Mouse (Mus musculus) erythroblast, embryonic 14.5 days (primary cell): ENCODE measurements around the gene Prdm11. TPM values are rescaled to one million over a fixed set of nuclear protein-coding genes. Genes with fewer than 3 reads are reported as not detected.
A peak's percentile ranks its signal among the peaks of the same experiment; 100 is the strongest.

Experiments
- H3K27me3 ChIP-seq: 2 replicates; pipeline ENCODE4 v1.6.1; 2012; ENCODE audit warnings: inconsistent platforms; ENCODE audit not compliant: control insufficient read depth
- H3K36me3 ChIP-seq: 2 replicates; pipeline ENCODE4 v1.6.1; 2012; ENCODE audit warnings: mild to moderate bottlenecking, inconsistent platforms; ENCODE audit not compliant: control insufficient read depth
- H3K4me1 ChIP-seq: 2 replicates; pipeline ENCODE4 v1.6.1; 2012; ENCODE audit warnings: inconsistent platforms; ENCODE audit not compliant: control insufficient read depth
- H3K4me3 ChIP-seq: replicated peaks from 2 replicates; pipeline ENCODE3; 2012; ENCODE audit warnings: moderate library complexity, mild to moderate bottlenecking, inconsistent platforms
- H3K9me3 ChIP-seq: 2 replicates; pipeline ENCODE4 v1.6.1; 2012; ENCODE audit warnings: low read length, inconsistent platforms, mixed read lengths; ENCODE audit not compliant: control insufficient read depth
- GATA1 ChIP-seq: IDR thresholded peaks from 2 replicates; pipeline ENCODE4 v1.6.1; 2012; ENCODE audit warnings: low read length, inconsistent platforms, mixed read lengths
- TAL1 ChIP-seq: IDR thresholded peaks from 3 replicates; pipeline ENCODE4 v1.6.1; 2012; ENCODE audit warnings: low read length, inconsistent platforms, mixed read lengths
- polyA plus RNA-seq: library from polyadenylated mRNA; stranded (reverse); fragments of >175 nt; gene quantifications from 2 replicates; pipeline ENCODE4 v1.2.3, GENCODE M21; 2012

The Prdm11 gene
- polyA plus RNA-seq, 1 experiment: 0.58 TPM

DNA sequence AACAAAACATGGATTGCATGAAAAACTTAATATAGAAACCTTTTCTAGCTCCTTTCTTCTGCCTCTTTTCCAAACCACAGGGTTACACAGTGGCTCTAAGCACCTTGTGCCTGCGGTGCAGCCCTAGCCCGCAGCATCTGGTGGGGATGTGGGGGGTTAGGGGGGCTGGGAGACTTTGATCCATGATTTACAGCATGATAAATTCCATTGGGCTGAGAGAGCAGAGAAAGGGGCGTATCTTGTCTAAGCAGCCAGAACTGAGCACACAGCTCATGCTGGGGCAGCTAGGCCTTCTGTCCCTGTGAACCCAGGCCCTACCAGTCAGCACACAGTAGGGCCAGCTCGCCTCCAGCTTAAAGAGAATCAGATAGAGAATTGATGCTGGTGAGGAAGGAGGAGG is 40.9 kb downstream of the Prdm11 start:
- no peak for TF ChIP-seq GATA1
- TF ChIP-seq TAL1: no peak
- Histone ChIP-seq H3K4me1 (peaks cover 35% of the 10 kb centered on the region), H3K36me3 (peaks cover 24% of the 10 kb centered on the region), H3K27me3 (no peaks in the 10 kb centered on the region), H3K4me3 (no peak overlapping the region), H3K9me3 (no peaks in the 10 kb centered on the region)

DNA sequence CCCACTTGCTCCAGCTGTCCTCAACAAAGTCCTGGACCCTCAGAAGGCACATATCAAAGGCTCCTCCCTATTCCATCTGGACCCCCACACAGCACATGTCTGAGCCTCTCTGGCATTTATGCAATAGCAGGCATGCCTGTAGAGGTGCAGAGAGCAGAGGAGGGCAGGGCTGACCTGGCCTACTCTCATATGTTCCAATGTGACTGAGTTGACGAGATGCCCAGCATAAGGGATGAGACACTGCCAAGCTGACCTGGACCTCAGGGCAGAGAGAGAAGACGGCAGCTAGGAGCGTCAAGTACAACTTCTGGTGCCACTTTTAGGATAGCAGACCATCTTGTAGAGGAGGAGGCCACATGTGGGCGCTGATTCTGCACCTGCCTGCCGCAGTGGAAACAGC is 54.0 kb downstream of the Prdm11 start:
- Histone ChIP-seq H3K4me1 (peaks cover 25% of the 10 kb centered on the region), H3K4me3 (no peak overlapping the region), H3K9me3 (no peaks in the 10 kb centered on the region), H3K27me3 (no peaks in the 10 kb centered on the region), H3K36me3 (peaks cover 64% of the 10 kb centered on the region)
- TF ChIP-seq GATA1: no peak
- TF ChIP-seq TAL1: no peak

DNA sequence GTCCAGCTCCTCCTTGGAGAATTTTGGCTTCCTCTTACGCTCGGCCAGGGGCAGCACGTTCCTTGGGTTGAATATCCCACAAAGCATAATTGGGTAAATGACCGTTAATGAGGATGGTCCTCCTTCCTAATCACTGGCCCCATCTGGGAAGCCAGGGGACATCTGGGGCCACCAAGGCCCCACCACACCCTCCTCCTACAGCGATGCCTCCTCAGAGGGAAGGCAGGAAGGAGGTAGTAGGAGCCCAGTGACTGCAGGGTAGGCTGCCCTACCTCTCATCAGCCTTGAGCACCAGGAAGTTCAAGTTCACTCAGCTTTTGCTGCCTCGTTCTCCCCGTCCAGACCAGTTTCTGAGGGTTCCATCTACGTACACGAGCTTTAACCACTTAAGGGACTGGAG is 56.4 kb downstream of the Prdm11 start:
- H3K4me3 ChIP-seq: no peak overlapping the region
- H3K27me3 ChIP-seq: no peaks in the 10 kb centered on the region
- peaks cover 71% of the 10 kb centered on the region for H3K36me3 ChIP-seq
- no peak for TF ChIP-seq GATA1
- no peak for TF ChIP-seq TAL1
- H3K4me1 ChIP-seq: peaks cover 48% of the 10 kb centered on the region
- H3K9me3 ChIP-seq: no peaks in the 10 kb centered on the region

DNA sequence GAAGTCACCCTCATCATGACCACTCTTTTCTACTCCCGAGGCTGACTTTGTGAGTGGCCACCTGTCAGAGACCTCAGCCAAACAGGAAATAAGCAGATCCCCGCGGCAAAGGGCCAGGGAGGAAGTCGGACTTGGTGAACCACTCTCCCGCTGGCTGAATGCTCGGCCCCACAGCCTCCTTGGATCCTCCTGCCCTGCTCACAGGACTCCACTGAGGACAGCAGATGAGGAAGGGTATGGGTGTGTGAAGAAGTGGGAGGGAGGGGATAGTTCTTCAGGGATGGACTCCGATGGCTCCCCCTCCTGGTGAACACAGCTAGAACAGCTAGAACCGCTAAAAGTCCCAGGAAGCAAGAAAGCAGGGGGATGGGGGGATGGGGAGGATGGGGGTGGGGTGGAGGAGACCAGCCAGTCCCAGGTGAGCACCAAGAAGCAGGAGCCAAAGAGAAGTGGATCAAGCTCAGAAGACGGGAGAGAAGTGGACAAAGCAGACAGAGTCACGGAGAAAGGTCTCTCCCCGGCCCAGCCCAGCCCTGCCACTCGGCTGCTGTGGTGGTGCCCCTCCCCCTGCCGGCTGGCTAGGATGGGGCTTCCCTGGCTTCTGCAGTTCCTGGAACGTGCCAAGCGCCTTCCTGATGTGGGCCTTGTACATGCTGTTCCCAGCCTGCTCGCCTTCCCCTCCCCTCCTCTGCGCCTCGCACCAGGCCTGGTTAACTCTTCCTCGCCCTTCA is 57.9 kb downstream of the Prdm11 start:
- TF ChIP-seq TAL1: no peak
- Histone ChIP-seq H3K4me3 (no peak overlapping the region), H3K36me3 (peaks cover 67% of the 10 kb centered on the region), H3K9me3 (no peaks in the 10 kb centered on the region), H3K4me1 (peaks cover 63% of the 10 kb centered on the region), H3K27me3 (no peaks in the 10 kb centered on the region)

DNA sequence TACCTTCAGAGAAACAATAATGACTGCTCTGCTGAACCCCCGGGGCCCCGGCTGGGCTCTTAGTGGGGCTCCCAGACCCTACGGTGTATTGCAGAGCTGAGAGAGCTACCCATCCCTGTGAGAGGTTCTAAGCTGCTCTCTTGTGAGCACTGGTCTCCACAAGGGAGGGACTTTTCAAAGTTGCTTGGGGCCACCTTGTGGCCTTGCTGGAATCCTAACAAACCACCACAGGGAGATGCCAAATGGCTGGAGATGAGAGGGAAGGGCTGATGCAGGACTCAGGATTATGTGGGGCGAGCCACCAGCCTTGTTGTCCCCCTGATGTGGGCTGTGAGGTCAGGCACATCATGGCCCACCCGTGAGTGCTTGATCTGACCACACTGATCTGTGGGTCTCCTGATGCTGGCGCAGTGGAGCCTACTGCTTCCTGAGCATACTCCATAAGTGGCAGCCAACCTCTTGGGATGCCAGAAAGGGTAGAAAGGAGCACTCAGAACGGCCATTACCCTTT is 58.8 kb downstream of the Prdm11 start:
- Histone ChIP-seq H3K4me3 (no peak overlapping the region), H3K9me3 (no peaks in the 10 kb centered on the region), H3K4me1 (peaks cover 72% of the 10 kb centered on the region), H3K27me3 (no peaks in the 10 kb centered on the region), H3K36me3 (peaks cover 58% of the 10 kb centered on the region)
- no peak for TF ChIP-seq GATA1
- TF ChIP-seq TAL1: no peak

DNA sequence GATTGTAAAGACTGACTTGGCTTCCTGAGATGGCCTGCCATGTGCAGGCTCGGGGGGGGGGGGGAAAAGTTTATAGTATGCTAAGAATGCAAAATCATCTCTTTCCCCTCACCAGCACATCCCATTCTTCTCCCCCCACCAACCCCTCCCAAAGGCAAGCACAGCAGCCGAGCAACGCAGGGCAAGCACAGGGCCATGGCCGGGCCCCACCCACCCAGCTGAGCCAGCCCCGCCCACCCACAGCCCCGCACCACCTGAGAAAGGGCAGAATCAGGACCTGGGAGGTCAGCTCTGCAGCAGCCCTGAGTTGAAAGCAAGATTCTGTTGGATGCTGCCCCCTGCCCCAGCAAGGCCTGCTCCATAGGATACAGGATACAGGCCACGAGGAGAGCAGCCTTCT is 60.4 kb downstream of the Prdm11 start:
- Histone ChIP-seq H3K9me3 (no peaks in the 10 kb centered on the region), H3K27me3 (no peaks in the 10 kb centered on the region), H3K4me3 (no peak overlapping the region), H3K36me3 (peaks cover 44% of the 10 kb centered on the region), H3K4me1 (peaks cover 85% of the 10 kb centered on the region)
- TF ChIP-seq GATA1 (no peak), TAL1 (no peak)

DNA sequence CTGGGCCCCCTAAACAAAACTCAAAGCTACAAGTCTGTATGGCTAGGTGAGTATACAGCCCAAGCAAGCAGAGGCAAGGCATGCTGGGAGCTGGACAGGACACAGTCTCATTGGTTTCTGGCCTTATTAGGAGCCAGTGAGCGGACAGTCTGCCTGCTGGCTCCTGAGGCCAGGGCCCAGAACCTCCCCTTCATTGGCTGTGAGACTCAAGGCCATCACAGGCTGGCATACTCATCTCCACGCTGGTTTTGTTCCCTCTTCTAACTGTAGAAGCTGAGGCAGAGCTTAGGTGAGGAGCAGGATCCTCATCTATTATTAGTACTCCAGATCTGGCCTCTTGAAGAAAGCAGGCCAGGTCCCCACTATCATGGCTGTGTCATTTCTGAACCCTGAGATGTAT is 60.8 kb downstream of the Prdm11 start:
- H3K4me1 ChIP-seq: peaks cover 89% of the 10 kb centered on the region
- H3K36me3 ChIP-seq: peaks cover 44% of the 10 kb centered on the region
- H3K4me3 ChIP-seq: no peak overlapping the region

DNA sequence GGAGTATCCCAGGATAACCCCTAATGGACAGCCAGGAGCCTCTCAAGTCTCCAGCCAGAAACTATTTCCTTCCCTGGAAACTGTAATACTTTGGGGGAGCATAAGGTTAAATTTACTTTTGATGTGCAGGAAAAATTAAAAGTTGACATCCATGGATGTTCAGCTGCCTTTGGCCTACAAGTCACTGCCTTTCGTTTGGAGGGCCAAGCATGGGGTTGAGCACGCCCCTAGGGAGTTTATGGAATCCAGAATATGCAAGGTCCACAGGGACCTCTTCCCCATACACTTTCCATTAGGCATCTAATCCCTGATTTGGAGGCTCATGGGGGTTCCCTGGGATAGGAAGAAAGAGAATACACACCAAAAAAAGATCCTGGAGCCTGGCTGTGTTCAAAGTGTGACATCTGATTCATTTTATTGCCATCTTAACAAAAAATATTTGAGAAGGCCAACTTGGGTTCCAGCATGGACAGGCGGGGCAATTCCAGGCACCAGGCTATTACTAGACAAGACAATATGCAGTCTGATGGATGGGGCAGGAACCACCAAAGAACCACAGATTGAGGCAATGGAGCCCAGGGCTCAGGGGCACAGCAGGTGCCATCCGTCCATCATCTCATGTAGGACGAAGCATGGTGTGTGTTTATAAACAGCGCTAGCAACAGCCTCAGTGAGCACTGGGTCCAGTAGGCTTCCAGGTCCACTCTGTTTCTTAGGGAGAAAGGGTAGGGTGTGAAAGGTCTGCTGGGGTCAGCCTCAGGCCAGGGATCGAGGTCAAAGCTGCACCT is 61.5 kb downstream of the Prdm11 start:
- no peaks in the 10 kb centered on the region for H3K9me3 ChIP-seq
- H3K27me3 ChIP-seq: no peaks in the 10 kb centered on the region
- H3K4me3 ChIP-seq: no peak overlapping the region
- peaks cover 87% of the 10 kb centered on the region for H3K4me1 ChIP-seq
- TF ChIP-seq GATA1 (no peak), TAL1 (no peak)
- H3K36me3 ChIP-seq: peaks cover 41% of the 10 kb centered on the region

More for the DNA sequence above, 60.8 kb downstream of the Prdm11 start:
- no peak for TF ChIP-seq TAL1
- no peak for TF ChIP-seq GATA1
- Histone ChIP-seq H3K27me3 (no peaks in the 10 kb centered on the region), H3K9me3 (no peaks in the 10 kb centered on the region)

DNA sequence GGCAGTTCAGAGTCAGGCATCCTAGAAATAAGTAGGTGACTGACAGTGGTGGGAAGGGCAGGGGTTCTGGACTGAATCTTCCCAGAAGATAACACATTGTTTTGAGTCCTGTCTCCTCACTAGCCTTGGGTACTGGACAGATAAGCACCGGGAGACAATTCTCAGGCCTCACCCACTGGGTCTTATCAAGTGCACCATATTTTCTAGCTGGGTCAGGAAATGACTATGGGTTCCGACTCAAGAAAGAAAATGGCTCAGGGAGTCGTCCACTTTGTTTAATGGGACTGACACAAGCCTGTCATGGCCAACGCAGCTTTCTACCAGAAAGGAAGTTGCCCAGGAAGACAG is 62.7 kb downstream of the Prdm11 start:
- Histone ChIP-seq H3K27me3 (no peaks in the 10 kb centered on the region), H3K4me3 (peak overlapping the region; percentile 4), H3K9me3 (no peaks in the 10 kb centered on the region), H3K4me1 (peaks cover 74% of the 10 kb centered on the region), H3K36me3 (peaks cover 28% of the 10 kb centered on the region)
- TF ChIP-seq GATA1 (peak; percentile 73), TAL1 (peak; percentile 51; the same call in 2 of the 3 replicates)
